Mouse (Mus musculus): Measurements from ENCODE around the gene Sugct.

Gene Sugct

DNA sequence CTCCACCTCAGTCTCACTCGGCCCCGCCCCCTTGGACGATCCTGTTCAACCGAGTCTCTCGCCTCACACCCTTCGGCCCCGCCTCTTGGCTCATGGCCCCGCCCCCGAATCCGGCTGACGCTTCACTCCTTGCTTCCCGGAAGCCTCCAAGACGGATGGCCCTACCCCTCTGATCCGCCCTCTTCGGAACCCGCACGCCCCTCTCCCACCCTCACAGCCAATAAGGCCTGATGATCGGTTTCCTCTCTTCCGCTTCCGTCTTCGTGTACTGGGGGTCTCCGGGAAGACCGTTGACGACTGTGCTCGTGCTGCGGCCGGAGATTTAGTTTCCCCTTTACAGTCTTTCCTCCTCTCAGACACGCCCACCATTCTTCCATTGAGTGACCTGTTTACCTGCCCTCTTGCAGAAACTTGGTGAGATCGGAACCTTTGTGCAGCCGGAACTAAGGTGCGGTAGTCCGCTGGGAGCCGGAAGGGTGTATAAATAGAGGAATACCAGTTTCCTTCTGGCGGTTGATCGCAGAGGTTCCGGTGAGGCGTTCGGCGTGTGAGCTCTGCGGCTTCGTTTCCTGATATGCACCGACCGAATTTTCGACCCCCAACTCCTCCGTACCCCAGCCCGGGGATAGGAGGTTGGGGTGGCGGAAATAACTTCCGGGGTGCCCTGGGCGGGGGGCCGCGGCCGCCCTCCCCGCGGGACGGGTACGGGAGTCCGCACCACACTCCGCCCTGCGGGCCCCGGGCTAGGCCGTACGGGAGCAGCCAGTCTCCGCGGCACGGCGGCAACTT, at the start of gene Sugct, which contains the start of gene Mplkip:
Gene Sugct (minus strand): TSS at position 643 of the 789 bp plus-strand sequence.
Gene Mplkip (plus strand): TSS at position 282 of the 789 bp plus-strand sequence.
- DNase-seq (ENCODE audit: inconsistent ontology term): peak; percentile 100

- no peak for DNase-seq (ENCODE audit: inconsistent ontology term)
Measured at GRCm38 (mm10) chr13:17728798-17729197, 33.4 kb upstream of the Sugct start.

- no peak for DNase-seq (ENCODE audit: inconsistent ontology term)
Measured at GRCm38 (mm10) chr13:17727922-17728321, 32.6 kb upstream of the Sugct start.

DNA sequence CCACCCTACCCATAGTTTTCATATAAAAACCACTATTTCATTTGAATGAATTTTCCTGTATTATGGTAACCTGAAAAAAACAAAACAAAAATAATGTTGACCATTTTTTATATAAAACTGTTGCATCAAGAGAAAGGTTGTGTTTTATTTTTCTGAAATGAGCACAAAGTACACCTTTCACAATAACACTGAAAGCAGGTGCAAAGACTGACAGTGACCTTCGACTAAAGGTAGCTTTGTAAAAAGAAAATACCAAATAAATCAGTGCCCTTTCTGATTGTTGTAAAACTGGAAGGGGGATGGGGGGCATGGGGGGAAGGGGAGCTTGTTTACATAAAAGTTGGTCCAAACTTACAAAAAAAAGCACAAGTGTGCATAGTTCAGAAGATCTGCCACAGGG, 22.0 kb upstream of the Sugct start:
- DNase-seq (ENCODE audit: inconsistent ontology term): no peak

- no peak for DNase-seq (ENCODE audit: inconsistent ontology term)
Measured at GRCm38 (mm10) chr13:17708784-17709311, 13.5 kb upstream of the Sugct start.

- peak; percentile 9 for DNase-seq (ENCODE audit: inconsistent ontology term)
Measured at GRCm38 (mm10) chr13:17705188-17705826, 10.0 kb upstream of the Sugct start.

GRCm38 (mm10) chr13:17702311-17702710, 7.0 kb upstream of the Sugct start:
- no peak for DNase-seq (ENCODE audit: inconsistent ontology term)

DNA sequence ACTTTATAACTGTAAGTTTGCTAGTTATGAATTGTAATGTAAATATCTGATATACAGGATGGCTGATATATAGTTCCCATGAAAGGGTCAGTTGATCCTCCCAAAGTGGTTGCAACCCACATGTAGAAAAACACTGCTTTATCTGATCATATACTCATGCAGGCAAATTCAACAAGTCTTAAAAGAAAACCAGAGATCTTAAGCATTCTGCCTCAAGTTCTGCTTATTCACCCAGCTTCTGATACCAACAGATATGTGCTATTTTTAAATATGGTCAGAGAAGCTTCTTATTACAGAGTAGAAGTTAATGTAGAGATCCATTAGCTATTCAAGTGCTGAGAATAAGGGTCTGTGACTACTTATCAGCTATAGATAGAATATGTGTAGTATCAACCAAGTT, 6.0 kb upstream of the Sugct start:
- no peak for DNase-seq (ENCODE audit: inconsistent ontology term)

- DNase-seq (ENCODE audit: inconsistent ontology term): no peak
Measured at GRCm38 (mm10) chr13:17700090-17700715, 4.8 kb upstream of the Sugct start.

DNA sequence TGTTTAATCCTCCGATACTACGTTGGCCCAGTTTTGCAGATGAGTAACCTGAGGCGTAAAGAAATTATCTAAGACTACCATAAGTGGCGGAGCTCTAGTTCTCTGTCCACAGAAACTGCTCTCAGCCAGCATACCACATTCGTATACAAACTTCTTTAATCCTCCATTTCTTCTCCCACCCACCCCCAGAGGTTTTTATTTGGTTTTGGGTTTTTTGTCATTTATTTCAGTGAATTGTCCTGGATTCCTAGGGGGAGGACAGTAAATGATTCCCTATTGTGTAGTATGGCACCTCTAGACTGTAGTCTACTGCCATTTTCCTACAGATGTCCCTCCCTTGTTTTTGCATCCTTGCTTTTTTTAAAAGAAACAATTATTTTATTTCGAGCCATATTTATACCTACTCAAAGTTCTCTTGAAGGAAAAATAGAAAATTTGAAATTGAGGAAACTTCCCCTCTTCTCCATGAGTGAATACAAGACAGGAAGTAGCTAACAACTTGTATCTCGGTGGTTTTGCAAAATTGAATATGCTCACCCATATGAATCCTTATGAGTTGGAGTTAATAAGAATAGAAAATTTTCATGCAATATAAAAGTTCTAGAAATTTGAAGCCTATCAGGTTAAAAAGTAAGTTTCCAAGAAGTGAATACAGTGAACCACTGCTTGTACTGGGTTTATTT, 686 bp upstream of the Sugct start:
- DNase-seq (ENCODE audit: inconsistent ontology term): no peak

DNA sequence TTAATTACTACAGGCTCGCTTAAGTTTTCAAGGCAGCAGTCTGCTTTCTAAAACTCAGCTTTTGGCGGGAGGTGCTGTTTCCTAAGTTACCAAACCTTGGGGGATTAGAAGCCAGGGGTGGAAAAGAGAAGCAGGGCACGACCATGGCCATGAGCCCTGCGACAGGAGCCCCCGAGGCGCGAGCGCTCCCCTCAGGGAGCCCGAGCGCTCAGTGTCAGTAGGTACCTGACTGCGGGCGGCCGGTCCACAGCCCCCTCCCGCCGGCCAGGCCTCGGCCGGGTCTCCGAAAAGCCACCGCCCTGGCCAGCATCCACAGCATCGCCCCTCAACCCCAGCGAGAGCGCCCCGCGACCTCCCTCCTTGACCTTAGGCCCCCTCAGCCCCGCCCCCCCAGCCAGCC, 939 bp downstream of the Sugct start:
- DNase-seq (ENCODE audit: inconsistent ontology term): no peak

DNA sequence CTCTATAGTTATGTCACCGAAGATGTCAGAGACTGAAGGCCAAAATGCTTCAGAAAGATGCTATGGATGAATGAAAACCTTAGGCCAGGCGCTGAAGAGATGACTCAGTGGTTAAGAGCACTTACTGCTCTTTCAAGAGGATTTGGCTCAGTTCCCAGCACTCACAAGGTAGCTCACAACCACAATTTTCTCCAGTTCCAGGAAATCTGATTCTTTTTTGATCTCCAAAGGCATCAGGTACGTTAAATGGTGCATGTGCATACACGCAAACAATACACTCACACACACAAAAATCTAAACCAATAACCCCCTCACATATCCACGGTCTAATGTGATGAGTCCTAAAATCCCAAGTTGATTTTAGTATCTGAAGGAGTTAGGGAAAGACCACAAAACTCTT, 1.5 kb downstream of the Sugct start:
- peak; percentile 9 for DNase-seq (ENCODE audit: inconsistent ontology term)

DNA sequence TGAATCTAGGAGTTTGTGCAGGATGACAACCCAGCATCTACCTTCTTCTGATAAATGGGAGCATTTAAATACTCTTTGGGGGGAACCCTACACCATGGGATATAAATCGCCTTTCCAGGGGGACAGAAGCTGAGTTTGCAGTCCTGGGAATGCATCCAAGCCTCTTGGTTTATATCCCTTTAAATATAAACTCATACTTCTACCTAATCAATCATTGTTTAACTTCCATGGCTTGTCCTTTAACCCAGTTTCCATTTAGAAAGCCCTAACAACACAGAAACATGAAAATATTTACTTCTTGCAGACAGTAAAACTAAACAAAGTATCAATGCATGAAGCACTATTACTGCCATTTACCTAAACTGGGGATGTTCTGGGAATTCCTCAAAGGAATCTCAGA, 3.9 kb downstream of the Sugct start:
- no peak for DNase-seq (ENCODE audit: inconsistent ontology term)

DNA sequence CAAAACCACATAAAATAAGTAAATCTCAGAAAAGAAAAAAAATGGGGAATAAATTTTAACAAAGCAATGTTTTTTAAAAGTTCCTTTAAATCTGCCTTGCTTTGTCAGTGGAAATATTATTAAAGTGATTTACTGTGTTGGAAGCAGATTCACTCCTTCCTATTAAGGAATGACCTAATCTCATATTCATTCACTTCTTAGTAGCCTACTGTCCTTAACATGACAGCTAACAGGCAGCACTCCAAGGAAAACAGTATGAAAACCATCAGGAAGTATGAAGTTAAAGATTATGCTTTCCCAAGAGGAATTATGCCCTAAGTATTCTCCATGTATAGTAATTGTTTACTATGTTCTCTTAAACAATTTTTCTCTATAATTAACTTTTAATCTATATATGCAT, 4.7 kb downstream of the Sugct start:
- peak; percentile 14 for DNase-seq (ENCODE audit: inconsistent ontology term)

DNA sequence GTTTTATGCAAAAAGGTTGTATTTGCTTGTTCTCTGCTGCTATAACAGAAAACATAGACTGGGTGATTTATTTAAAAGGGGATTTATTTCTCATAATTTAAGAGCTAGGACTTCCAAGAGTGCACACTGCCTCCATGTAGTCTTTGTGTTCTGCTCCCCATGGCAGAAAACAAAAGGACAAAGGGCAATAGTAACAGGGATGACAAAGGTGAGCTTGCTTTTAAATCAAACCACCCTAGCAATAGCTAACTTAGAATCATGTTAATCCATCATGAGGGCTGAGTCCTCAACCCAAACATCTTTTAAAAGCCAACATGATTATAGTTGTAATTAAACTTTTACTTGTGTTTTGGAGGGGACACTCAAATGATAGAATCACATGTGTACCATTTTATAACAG, 5.9 kb downstream of the Sugct start:
- no peak for DNase-seq (ENCODE audit: inconsistent ontology term)

DNA sequence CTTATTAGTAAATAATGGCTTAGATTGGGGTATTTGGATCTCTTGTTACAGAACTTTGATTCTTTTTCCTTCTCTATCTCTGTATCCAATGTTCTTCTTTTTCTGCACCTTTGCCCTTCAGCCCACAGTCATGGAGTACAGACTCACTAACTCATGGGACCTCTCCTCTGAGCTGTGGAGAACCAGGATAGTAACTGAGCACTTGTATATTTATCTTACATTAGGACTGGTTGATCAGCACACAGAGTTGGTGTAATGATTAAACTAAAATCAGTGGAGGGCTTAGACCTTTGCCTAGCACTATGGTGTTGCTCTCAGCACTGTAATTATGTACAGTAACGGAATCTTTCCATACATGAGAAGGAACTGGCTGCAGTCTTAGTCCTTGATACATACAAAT, 24.2 kb downstream of the Sugct start:
- no peak for DNase-seq (ENCODE audit: inconsistent ontology term)

- no peak for DNase-seq (ENCODE audit: inconsistent ontology term)
Measured at GRCm38 (mm10) chr13:17667380-17667779, 28.0 kb downstream of the Sugct start.

DNA sequence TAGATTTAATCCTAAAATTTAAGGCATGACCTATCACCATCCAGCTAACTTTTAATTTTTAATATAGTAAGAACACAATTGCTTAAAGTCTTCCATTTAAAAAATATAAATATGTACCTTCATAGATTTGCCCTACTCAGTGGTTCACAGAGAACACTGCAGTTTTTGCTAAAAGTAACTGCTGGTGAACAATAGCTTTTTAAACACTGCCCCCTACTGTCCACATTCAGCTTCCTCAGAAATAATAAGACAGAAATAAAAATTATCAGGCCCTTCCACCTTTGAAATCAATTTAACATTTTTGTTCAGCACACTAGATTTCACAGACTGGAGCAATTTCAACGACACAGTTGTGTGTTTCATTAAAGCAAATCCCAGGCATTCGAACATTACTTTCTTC, 53.1 kb downstream of the Sugct start:
- DNase-seq (ENCODE audit: inconsistent ontology term): no peak

DNA sequence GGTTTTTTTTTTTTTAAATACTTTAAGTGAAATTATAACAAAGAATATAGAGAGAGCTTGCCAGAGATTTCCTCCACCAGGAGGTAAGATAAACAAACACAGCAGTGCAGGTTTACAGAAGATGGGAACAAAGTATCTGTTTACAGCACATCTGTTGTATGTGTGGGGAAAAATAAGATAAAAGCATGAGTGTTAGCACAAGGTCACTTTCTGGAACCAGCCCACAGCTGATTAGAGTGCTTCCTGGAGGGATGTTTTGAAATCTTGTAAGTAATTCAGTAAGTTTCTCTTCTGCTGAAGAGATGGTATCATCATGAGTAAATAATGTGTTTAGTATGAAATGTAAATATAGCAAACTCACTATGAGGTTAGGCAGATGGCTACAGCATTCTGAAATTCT, 57.3 kb downstream of the Sugct start:
- no peak for DNase-seq (ENCODE audit: inconsistent ontology term)

DNA sequence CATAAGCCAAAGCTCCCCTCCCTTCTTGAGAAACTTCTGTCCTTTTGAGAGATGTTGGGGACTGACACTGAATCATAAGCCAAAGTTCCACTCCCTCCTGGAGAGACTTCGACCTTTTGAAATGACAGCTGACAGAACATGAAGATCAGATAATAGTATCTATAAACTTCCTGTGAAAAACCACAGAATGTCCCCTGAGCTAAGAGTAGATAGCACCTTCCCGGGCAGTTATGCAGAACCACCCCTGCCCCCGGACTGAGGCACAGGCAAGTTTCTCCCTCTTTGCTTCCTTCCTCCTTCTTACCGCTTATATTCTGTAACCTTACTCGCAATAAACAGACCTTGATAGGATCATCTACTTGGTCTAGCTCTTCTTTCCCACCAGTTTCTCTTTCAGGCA, 68.2 kb downstream of the Sugct start:
- no peak for DNase-seq (ENCODE audit: inconsistent ontology term)

DNA sequence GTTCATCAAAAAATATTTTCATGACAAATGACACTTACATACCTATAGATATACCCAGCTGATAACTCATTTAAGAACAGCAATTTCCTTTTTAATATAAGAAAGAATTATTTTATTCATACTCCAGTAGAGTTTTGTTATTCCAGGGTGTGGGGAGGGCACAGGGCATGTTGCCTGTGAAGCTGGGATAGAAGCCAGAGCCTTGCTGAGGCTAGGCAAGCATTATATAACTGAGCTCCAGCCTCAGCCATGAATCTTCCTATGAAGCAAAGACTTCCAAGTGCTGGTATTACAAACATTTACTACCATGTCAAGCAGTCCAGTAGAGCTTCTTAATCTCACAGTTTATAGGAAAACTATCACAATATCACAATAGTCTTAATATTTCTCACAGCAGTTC, 70.4 kb downstream of the Sugct start:
- no peak for DNase-seq (ENCODE audit: inconsistent ontology term)

DNA sequence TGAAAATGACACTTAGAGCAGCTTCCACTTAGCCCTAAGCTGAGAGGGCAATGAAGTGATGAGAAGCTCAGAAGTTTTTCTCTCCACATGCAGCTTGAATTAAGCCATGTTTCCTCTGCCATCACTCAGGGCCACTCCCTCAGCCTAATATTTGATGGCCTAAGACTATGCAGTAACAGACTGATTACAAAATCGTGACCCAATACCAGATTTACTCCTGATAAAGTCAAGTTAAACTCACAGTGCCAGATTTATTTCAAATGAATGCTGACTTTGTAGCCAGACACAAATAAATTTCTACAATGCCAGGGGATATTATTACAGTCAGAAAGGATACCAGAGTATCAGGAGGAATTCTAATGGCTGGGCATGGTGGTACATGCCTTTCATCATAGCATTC, 89.1 kb downstream of the Sugct start:
- DNase-seq (ENCODE audit: inconsistent ontology term): no peak
